Mouse (Mus musculus): ENCODE data around the gene Ninj2. TPM values are rescaled to one million over a fixed set of nuclear protein-coding genes. Genes with fewer than 3 reads are reported as not detected.

Gene Ninj2
- polyA plus RNA-seq (2021) = 0.31 TPM

- ChIA-PET CTCF (interaction anchor here (1.4 kb wide), 1 partner anchor 22 kb away, joined by 3 read pairs; no protein-coding TSS in a partner anchor), POLR2A (interaction anchor here (0.7 kb wide), 1 partner anchor 222 kb away, joined by 3 read pairs; no protein-coding TSS in a partner anchor)
- in situ Hi-C loops (cut with MboI; ENCODE audit: low pct_unique_long_range_greater_than_20kb) = no loop called here
- DNase-seq (ENCODE audit: low read depth, low spot score) (no peak), ATAC-seq (no peak)
- no peak for TF ChIP-seq CTCF (IDR thresholded peaks at IDR 0.05)
- no peaks in the 10 kb centered on the region for H3K27me3 ChIP-seq
Measured at GRCm38 (mm10) chr6:120093100-120093499, at the start of gene Ninj2. Gene Ninj2 (plus strand): TSS chr6:120093350.

DNA sequence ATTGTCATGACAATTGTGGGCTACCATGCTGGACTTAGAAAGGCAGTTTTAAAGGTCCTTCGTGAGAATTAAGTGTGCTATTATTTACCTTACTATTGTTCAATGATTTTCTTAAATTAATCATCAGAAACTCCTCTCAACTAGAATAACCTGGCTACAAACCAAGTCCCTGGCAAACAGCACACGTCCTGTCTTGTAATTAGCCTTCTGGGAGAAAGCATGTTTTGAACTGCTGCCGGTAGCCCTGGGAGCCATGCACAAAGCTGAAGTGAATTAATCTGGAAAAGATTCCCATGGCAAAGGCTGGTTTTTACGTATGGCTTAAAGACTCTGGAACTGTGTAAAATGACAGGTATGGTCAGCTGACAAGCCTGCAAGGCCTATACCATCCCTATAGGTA is 47.7 kb upstream of the Ninj2 start:
- no peaks in the 10 kb centered on the region for H3K27me3 ChIP-seq
- in situ Hi-C loops (cut with MboI; ENCODE audit: low pct_unique_long_range_greater_than_20kb) = no loop called here
- ChIA-PET CTCF (interaction anchor here (1.2 kb wide), 1 partner anchor 100 kb away, joined by 4 read pairs; no protein-coding TSS in a partner anchor), POLR2A (no interaction called here)
- DNase-seq (ENCODE audit: low read depth, low spot score) (no peak), ATAC-seq (no peak)
- TF ChIP-seq CTCF (IDR thresholded peaks at IDR 0.05) = no peak

GRCm38 (mm10) chr6:120047705-120048292 is 45.4 kb upstream of the Ninj2 start:
- CTCF ChIA-PET = interaction anchor here (1.0 to 1.8 kb wide), 2 partner anchors 30 to 51 kb away, joined by 3 read pairs; no protein-coding TSS in a partner anchor
- H3K27me3 ChIP-seq = no peaks in the 10 kb centered on the region
- POLR2A ChIA-PET = no interaction called here
- in situ Hi-C loops (cut with MboI; ENCODE audit: low pct_unique_long_range_greater_than_20kb) = no loop called here
- DNase-seq (ENCODE audit: low read depth, low spot score) (no peak), ATAC-seq (no peak)
- TF ChIP-seq CTCF (IDR thresholded peaks at IDR 0.05) = no peak

DNA sequence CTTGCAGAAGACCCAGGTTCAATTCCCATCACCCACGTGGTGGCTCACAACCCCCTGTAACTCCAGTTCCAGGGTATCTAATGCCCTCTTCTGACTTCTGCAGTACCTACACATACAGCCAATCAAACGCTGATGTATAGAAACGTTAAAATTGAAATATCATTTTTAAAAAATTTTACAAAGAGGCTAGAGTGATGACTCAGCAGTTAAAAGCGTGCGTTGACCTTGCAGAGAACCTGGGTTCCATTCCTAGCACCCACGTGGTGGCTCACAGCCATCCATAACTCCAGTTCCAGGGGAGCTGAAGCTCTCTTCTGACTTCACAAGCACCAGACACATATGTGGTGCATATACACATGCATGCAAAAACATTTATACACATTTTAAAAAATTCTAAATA is 38.7 kb upstream of the Ninj2 start:
- H3K27me3 ChIP-seq = no peaks in the 10 kb centered on the region
- in situ Hi-C loops (cut with MboI; ENCODE audit: low pct_unique_long_range_greater_than_20kb) = no loop called here
- TF ChIP-seq CTCF (IDR thresholded peaks at IDR 0.05) = no peak
- ChIA-PET CTCF (interaction anchor here (0.9 kb wide), 1 partner anchor 10 kb away, joined by 3 read pairs; no protein-coding TSS in a partner anchor), POLR2A (interaction anchor here (1.0 kb wide), 1 partner anchor 56 kb away, joined by 3 read pairs; no protein-coding TSS in a partner anchor)
- DNase-seq (ENCODE audit: low read depth, low spot score) (no peak), ATAC-seq (no peak)

DNA sequence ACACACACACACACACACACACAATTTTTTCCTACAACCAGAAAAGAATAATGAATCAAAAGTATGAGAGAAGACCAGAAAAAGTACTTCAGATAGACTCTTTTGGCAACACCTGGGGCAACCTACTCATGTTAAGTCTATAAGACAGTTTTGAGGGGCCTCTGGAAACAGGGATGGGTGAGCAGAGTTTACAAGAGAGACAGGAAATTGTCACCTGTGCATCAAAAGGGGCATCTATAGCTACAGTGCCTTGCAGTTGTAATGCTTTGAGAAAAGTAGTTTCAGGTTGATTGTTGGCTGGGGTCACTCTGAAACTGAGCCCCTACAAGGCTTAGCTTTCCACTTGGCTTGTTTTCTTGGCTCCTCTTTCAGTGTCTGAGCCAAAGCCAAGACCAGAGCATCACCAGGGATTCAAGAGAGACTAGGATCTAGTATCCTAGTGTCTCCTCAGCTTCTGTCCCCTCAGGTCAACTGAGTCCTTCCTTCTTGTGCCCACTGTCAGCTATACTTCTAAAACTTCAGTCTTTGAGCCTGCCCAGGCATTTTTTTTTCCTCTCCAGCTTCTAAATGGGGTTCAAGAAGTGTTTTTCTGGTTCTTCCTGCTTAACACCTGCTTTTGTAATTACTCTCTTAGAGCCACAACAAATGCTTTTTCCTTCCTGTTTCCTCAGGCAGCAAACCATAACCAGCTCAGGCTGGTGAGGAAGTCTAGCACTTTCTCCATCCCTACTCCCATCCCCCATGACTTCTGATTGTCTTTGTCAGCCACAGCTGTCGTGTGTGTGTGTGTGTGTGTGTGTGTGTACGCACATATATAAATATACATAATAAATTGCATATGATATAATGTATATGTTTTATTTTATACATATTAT is 37.2 kb upstream of the Ninj2 start:
- CTCF ChIA-PET = no interaction called here
- in situ Hi-C loops (cut with MboI; ENCODE audit: low pct_unique_long_range_greater_than_20kb) = no loop called here
- TF ChIP-seq CTCF (IDR thresholded peaks at IDR 0.05) = no peak
- no peak for ATAC-seq
- no peaks in the 10 kb centered on the region for H3K27me3 ChIP-seq
- DNase-seq (ENCODE audit: low read depth, low spot score) = no peak
- POLR2A ChIA-PET = interaction anchor here (0.6 kb wide), 1 partner anchor 14 kb away, joined by 3 read pairs; no protein-coding TSS in a partner anchor

GRCm38 (mm10) chr6:120062934-120063333 is 30.2 kb upstream of the Ninj2 start:
- in situ Hi-C loops (cut with MboI; ENCODE audit: low pct_unique_long_range_greater_than_20kb) = no loop called here
- ATAC-seq = no peak
- ChIA-PET CTCF (no interaction called here), POLR2A (no interaction called here)
- no peaks in the 10 kb centered on the region for H3K27me3 ChIP-seq
- TF ChIP-seq CTCF (IDR thresholded peaks at IDR 0.05) = no peak
- no peak for DNase-seq (ENCODE audit: low read depth, low spot score)

GRCm38 (mm10) chr6:120064627-120065026 is 28.5 kb upstream of the Ninj2 start:
- in situ Hi-C loops (cut with MboI; ENCODE audit: low pct_unique_long_range_greater_than_20kb) = no loop called here

GRCm38 (mm10) chr6:120065552-120066177 is 27.5 kb upstream of the Ninj2 start:
- no peak for ATAC-seq
- no peak for TF ChIP-seq CTCF (IDR thresholded peaks at IDR 0.05)
- in situ Hi-C loops (cut with MboI; ENCODE audit: low pct_unique_long_range_greater_than_20kb) = no loop called here
- no peak for DNase-seq (ENCODE audit: low read depth, low spot score)
- CTCF ChIA-PET = no interaction called here
- POLR2A ChIA-PET = no interaction called here
- H3K27me3 ChIP-seq = no peaks in the 10 kb centered on the region

More at GRCm38 (mm10) chr6:120064627-120065026, 28.5 kb upstream of the Ninj2 start:
- ATAC-seq (no peak), DNase-seq (ENCODE audit: low read depth, low spot score) (no peak)
- no peak for TF ChIP-seq CTCF (IDR thresholded peaks at IDR 0.05)
- ChIA-PET POLR2A (no interaction called here), CTCF (no interaction called here)
- H3K27me3 ChIP-seq = no peaks in the 10 kb centered on the region

GRCm38 (mm10) chr6:120069546-120069945 is 23.6 kb upstream of the Ninj2 start:
- POLR2A ChIA-PET = interaction anchor here (0.7 to 0.9 kb wide), 2 partner anchors 9 to 14 kb away, joined by 3 read pairs; no protein-coding TSS in a partner anchor

GRCm38 (mm10) chr6:120072630-120073029 is 20.5 kb upstream of the Ninj2 start:
- in situ Hi-C loops (cut with MboI; ENCODE audit: low pct_unique_long_range_greater_than_20kb) = no loop called here
- no peak for TF ChIP-seq CTCF (IDR thresholded peaks at IDR 0.05)
- H3K27me3 ChIP-seq = no peaks in the 10 kb centered on the region
- DNase-seq (ENCODE audit: low read depth, low spot score) = no peak
- CTCF ChIA-PET = no interaction called here
- POLR2A ChIA-PET = no interaction called here
- no peak for ATAC-seq

More at GRCm38 (mm10) chr6:120069546-120069945, 23.6 kb upstream of the Ninj2 start:
- DNase-seq (ENCODE audit: low read depth, low spot score) (no peak), ATAC-seq (no peak)
- in situ Hi-C loops (cut with MboI; ENCODE audit: low pct_unique_long_range_greater_than_20kb) = no loop called here
- H3K27me3 ChIP-seq = no peaks in the 10 kb centered on the region
- CTCF ChIA-PET = interaction anchor here (0.8 to 2.0 kb wide), 2 partner anchors 16 to 26 kb away, joined by 3 to 5 read pairs; no protein-coding TSS in a partner anchor
- TF ChIP-seq CTCF (IDR thresholded peaks at IDR 0.05) = no peak

Data from Patski (cell line).